Mouse (Mus musculus) heart, embryonic 10.5 days (tissue): ENCODE measurements around the gene Gm21731. TPM values are rescaled to one million over a fixed set of nuclear protein-coding genes. Genes with fewer than 3 reads are reported as not detected.

Experiments
- DNase-seq: peaks from one replicate; pipeline ENCODE4 v3.0.0-alpha.2; 2017; ENCODE audit warnings: low spot score
- H3K27ac ChIP-seq: fragments of 300-500 bp; sonication (generic); 2 replicates; pipeline ENCODE4 v1.5.1; 2016; ENCODE audit warnings: mild to moderate bottlenecking
- H3K27me3 ChIP-seq: fragments of 300-500 bp; sonication (generic); 2 replicates; pipeline ENCODE4 v1.6.1; 2016; ENCODE audit warnings: mild to moderate bottlenecking; ENCODE audit not compliant: poor library complexity, insufficient read depth, severe bottlenecking
- H3K36me3 ChIP-seq: fragments of 300-500 bp; sonication (generic); 2 replicates; pipeline ENCODE4 v1.6.1; 2016; ENCODE audit warnings: mild to moderate bottlenecking, moderate library complexity
- H3K4me1 ChIP-seq: fragments of 300-500 bp; sonication (generic); 2 replicates; pipeline ENCODE4 v1.6.1; 2016; ENCODE audit warnings: mild to moderate bottlenecking
- H3K4me3 ChIP-seq: fragments of 300-500 bp; sonication (generic); 2 replicates; pipeline ENCODE4 v1.5.1; 2016; ENCODE audit warnings: mild to moderate bottlenecking, moderate library complexity
- H3K9me3 ChIP-seq: fragments of 300-500 bp; sonication (generic); 2 replicates; pipeline ENCODE4 v1.6.1; 2016; ENCODE audit warnings: mild to moderate bottlenecking, moderate library complexity
- WGBS: fragments of 180-500 bp; shearing (Covaris S2); methylation state at CpG from one replicate; pipeline ENCODE4 v1.1.7; 2016; 5-methylcytosine and 5-hydroxymethylcytosine counted together
- polyA plus RNA-seq: library from polyadenylated mRNA; unstranded; fragments of >200 nt; fragmentation: Nextera tagmentation; extraction: Ambion mirVana; gene quantifications from 2 replicates; pipeline ENCODE4 v1.2.1, GENCODE M21; 2016

Gm21731 gene
- polyA plus RNA-seq, 1 experiment from 2014 or later = not detected

DNA sequence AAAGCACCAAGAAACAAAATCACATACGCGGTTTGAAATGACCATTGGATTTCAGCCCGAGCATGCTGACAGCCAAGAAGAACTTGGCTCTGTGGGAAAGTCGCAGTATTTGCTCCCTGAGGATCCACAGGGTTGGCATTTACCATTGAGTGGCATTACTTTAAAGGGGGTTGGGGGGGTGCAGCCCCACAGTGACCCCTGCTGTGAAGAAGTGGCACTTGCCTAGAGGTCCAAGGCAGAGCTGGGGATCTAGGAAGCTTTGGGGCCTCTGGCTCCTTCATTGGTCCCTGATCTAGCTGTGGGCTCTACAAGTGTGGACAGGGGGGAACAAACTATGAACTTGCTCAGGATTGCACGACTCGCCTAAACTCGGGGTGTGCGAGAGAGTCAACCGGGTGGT lies 39.9 kb downstream of the Gm21731 start:
- Histone ChIP-seq H3K9me3 (no peaks in the 10 kb centered on the region), H3K27ac (no peak overlapping the region), H3K4me1 (no peaks in the 10 kb centered on the region), H3K4me3 (no peak overlapping the region), H3K36me3 (no peaks in the 10 kb centered on the region), H3K27me3 (no peaks in the 10 kb centered on the region)
- WGBS = 87% methylated on average over 9 of the region's 9 CpGs
- DNase-seq = no peak

Other genes starting within 250 kb of the Gm21731 start
- not detected in 2 replicates for gene Gm36079, start 212.1 kb upstream of the Gm21731 start, polyA plus RNA-seq
- not detected in 2 replicates for gene Gm21188, start 186.9 kb upstream of the Gm21731 start, polyA plus RNA-seq
- gene Gm20767, start 98.9 kb upstream of the Gm21731 start, polyA plus RNA-seq = not detected in 2 replicates
- not detected in 2 replicates for gene Gm21818, start 66.7 kb upstream of the Gm21731 start, polyA plus RNA-seq
- not detected in 2 replicates for gene Gm21762, start 23.2 kb upstream of the Gm21731 start, polyA plus RNA-seq
- gene AF067061, start 24.0 kb downstream of the Gm21731 start, polyA plus RNA-seq = not detected in 2 replicates
- gene BC147527, start 61.3 kb downstream of the Gm21731 start, polyA plus RNA-seq = not detected in 2 replicates
- not detected in 2 replicates for gene Tcstv3, start 77.8 kb downstream of the Gm21731 start, polyA plus RNA-seq